ENCODE assay signal across 15 mouse cellular contexts in the genomic region with DNA sequence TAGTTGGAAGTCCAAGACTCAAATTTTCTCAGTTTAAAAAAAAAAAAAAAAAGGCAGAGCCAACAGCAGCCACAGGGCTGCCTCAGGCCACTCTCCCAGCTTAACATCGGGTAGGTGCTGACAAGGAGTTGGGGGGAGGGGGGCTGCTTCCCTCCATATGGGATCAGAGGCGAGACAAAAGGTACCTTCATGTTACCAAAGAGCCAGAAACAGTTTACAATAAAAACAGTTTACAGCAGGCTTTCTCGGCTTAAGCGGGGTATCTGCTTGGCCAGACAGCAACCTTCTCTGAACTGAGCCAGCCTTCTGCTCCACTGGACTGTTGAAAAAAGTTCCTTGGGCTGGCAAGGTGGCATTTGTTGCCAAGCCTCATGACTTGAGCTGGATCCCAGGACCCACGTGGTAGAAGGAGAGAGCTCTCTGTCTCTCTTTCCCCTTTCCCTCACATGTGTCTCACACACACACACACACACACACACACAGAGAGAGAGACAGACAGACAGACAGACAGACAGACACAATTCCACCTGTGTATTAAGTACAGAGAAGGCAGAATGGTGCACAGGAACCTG.
A peak's percentile ranks its signal among the peaks of the same experiment; 100 is the strongest.
DNase-seq lines count a peak whose midpoint lies in the region; ATAC-seq and TF ChIP-seq lines count a peak whose summit lies in the region.
"Had no signal": no experiment of that assay in that cellular context is flagged by ENCODE, and none has a peak within 500 bp of the region (broad histone marks: within the 10 kb centered on the region; RNA-seq: fewer than 3 reads in every experiment).

No protein-coding gene starts in this region.

- H3K36me3 ChIP-seq in forebrain, embryonic 14.5 days (ENCODE audit: control insufficient read depth, insufficient read depth, low read length): no peaks in the 10 kb centered on the region
- H3K36me3 ChIP-seq in thymus, adult 2 months (ENCODE audit: control insufficient read depth, insufficient read depth, low read length): no peaks in the 10 kb centered on the region

- 15% methylated on average over 5 of the region's 5 CpGs for WGBS in forebrain, embryonic 14.5 days
- WGBS in thymus, adult 2 months: 87% methylated on average over 5 of the region's 5 CpGs

- no peaks in the 10 kb centered on the region for H3K27me3 ChIP-seq in forebrain, embryonic 14.5 days (replicated peaks; ENCODE audit: control insufficient read depth, insufficient read depth, low read length)
- no peaks in the 10 kb centered on the region for H3K27me3 ChIP-seq in thymus, adult 2 months (ENCODE audit: control insufficient read depth, insufficient read depth, low read length)
- H3K27me3 ChIP-seq: embryonic facial prominence, embryonic 12.5 days; limb, embryonic 13.5 days had no signal

- no peak for TF ChIP-seq CTCF in thymus, adult 2 months (IDR thresholded peaks at IDR 0.05; ENCODE audit: borderline replicate concordance, control insufficient read depth, extremely low read depth, insufficient read depth, low read length, poor library complexity)

- no peak for TF ChIP-seq POLR2A in thymus, adult 2 months (IDR thresholded peaks at IDR 0.05; ENCODE audit: control insufficient read depth, extremely low read depth, insufficient read depth, low read length, poor library complexity)

- H3K9me3 ChIP-seq in forebrain, embryonic 14.5 days (replicated peaks; ENCODE audit: control insufficient read depth, low read length): no peaks in the 10 kb centered on the region
- H3K9me3 ChIP-seq: embryonic facial prominence, embryonic 12.5 days; limb, embryonic 13.5 days had no signal

- DNase-seq in gastrocnemius, adult 18-20 months (ENCODE audit: low spot score): peak; percentile 27
- DNase-seq in gastrocnemius, postnatal 36 days: no peak
- peak; percentile 13 for DNase-seq in right cerebral cortex, adult 18-20 months
- no peak for DNase-seq in right cerebral cortex, postnatal 14 days
- peak; percentile 67 for DNase-seq in forebrain, embryonic 14.5 days (ENCODE audit: low spot score)
- no peak for DNase-seq in spleen, postnatal 4 days (ENCODE audit: low spot score in 2 of 2)
- no peak for DNase-seq in thymus, adult 2 months
- DNase-seq: cerebellum, postnatal 14 days; heart, adult 18-20 months; heart, postnatal 14 days; liver, postnatal 0 days; retina, postnatal 1 day had no signal

- ATAC-seq in forebrain, embryonic 14.5 days: peak; percentile 71
- ATAC-seq: liver, postnatal 0 days had no signal

- no peak overlapping the region for H3K4me2 ChIP-seq in forebrain, embryonic 14.5 days (ENCODE audit: low read length)
- H3K4me2 ChIP-seq: embryonic facial prominence, embryonic 12.5 days; limb, embryonic 13.5 days had no signal

- H3K4me1 ChIP-seq in forebrain, embryonic 14.5 days (ENCODE audit: control insufficient read depth, insufficient read depth, low read length): peaks cover 27% of the 10 kb centered on the region
- H3K4me1 ChIP-seq in thymus, adult 2 months (replicated peaks; ENCODE audit: control insufficient read depth, insufficient read depth, low read length): no peaks in the 10 kb centered on the region

- H3K27ac ChIP-seq in forebrain, embryonic 14.5 days (ENCODE audit: low read depth, low read length): peak overlapping the region; percentile 44; the same call in 1 of the 2 replicates
- no peak overlapping the region for H3K27ac ChIP-seq in thymus, adult 2 months (ENCODE audit: control insufficient read depth, insufficient read depth, low read length)
- H3K27ac ChIP-seq: embryonic facial prominence, embryonic 12.5 days; kidney, postnatal 0 days; limb, embryonic 13.5 days had no signal

- H3K9ac ChIP-seq in forebrain, embryonic 14.5 days (ENCODE audit: low read length): no peak overlapping the region
- H3K9ac ChIP-seq: embryonic facial prominence, embryonic 12.5 days; limb, embryonic 13.5 days; liver, postnatal 0 days had no signal

- intact Hi-C loops in gastrocnemius, postnatal 36 days (cut with DNase I): no loop called here

- H3K4me3 ChIP-seq in forebrain, embryonic 14.5 days (ENCODE audit: low read depth, low read length): no peak overlapping the region
- no peak overlapping the region for H3K4me3 ChIP-seq in thymus, adult 2 months (ENCODE audit: control insufficient read depth, insufficient read depth, low read length)
- H3K4me3 ChIP-seq: embryonic facial prominence, embryonic 12.5 days; limb, embryonic 13.5 days had no signal

Comparison
In these comparisons a context has a peak if more than half of its experiments do, and no peak if none do; other contexts are left out.
1. DNase-seq: peak in gastrocnemius, adult 18-20 months (single experiment), right cerebral cortex, adult 18-20 months (single experiment) and forebrain, embryonic 14.5 days (single experiment); none in gastrocnemius, postnatal 36 days (0 of 2), right cerebral cortex, postnatal 14 days (single experiment), spleen, postnatal 4 days (0 of 2) and thymus, adult 2 months (single experiment).